Mouse (Mus musculus): Measurements from ENCODE around the gene Pla2g4d.
"Not testable (repeated sequence)": the region's sequence is repeated elsewhere in the genome, so short reads cannot be mapped to it uniquely, and the experiment has no call there.

The Pla2g4d gene

GRCm38 (mm10) chr2:120256259-120256658 is 32.7 kb downstream of the Pla2g4d start:
- no peak for DNase-seq (ENCODE audit: low spot score)

- no peak for DNase-seq (ENCODE audit: low spot score)
These were observed 36.4 kb downstream of the Pla2g4d start for GRCm38 (mm10) chr2:120252644-120253043.

GRCm38 (mm10) chr2:120245421-120246016 is 43.5 kb downstream of the Pla2g4d start:
- no peak for DNase-seq (ENCODE audit: low spot score)

- no peak for DNase-seq (ENCODE audit: low spot score)
These were observed 44.1 kb downstream of the Pla2g4d start, which contains the start of gene Pla2g4e for GRCm38 (mm10) chr2:120244679-120245420. Pla2g4e (minus strand) TSS chr2:120245335.

GRCm38 (mm10) chr2:120243995-120244394 is 45.0 kb downstream of the Pla2g4d start:
- DNase-seq (ENCODE audit: low spot score): no peak

- no peak for DNase-seq (ENCODE audit: low spot score)
These were observed 46.1 kb downstream of the Pla2g4d start for GRCm38 (mm10) chr2:120242791-120243467.

GRCm38 (mm10) chr2:120238733-120239132 is 50.3 kb downstream of the Pla2g4d start:
- DNase-seq (ENCODE audit: low spot score): not testable (repeated sequence)

- no peak for DNase-seq (ENCODE audit: low spot score)
These were observed 51.2 kb downstream of the Pla2g4d start for GRCm38 (mm10) chr2:120237784-120238183.

- no peak for DNase-seq (ENCODE audit: low spot score)
These were observed 52.9 kb downstream of the Pla2g4d start for GRCm38 (mm10) chr2:120235947-120236640.

- DNase-seq (ENCODE audit: low spot score): no peak
These were observed 53.6 kb downstream of the Pla2g4d start for GRCm38 (mm10) chr2:120235381-120235780.

GRCm38 (mm10) chr2:120231642-120232041 is 57.4 kb downstream of the Pla2g4d start:
- DNase-seq (ENCODE audit: low spot score): no peak

All from ovary, postnatal 14 days (tissue).